Mouse (Mus musculus) telencephalon, adult 2 months (tissue): Measurements from ENCODE around the gene Rcor1.

Experiments
- DNase-seq: peaks from one replicate; pipeline ENCODE4 v3.0.0-alpha.2; 2011; ENCODE audit warnings: low read depth, low spot score

The Rcor1 gene

DNA sequence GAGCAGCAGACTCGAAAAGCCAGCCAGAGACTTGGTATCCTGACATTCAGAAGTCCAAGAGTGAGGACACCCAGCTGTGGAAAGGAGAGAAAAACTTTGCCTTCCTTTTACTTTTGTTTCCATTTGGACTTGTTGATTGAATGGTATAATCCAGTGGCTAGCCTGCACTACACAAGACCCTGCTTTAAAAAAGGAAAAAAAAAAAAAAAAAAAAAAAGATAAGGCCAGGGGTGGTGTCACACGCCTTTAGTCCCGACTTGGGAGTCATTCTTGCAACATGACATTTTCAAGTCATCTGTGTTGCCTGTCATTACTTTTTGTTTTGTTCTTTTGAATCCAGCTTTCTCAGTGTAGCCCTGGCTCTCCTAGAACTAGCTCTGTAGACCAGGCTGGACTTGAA is 17.6 kb upstream of the Rcor1 start:
- DNase-seq, result no peak

DNA sequence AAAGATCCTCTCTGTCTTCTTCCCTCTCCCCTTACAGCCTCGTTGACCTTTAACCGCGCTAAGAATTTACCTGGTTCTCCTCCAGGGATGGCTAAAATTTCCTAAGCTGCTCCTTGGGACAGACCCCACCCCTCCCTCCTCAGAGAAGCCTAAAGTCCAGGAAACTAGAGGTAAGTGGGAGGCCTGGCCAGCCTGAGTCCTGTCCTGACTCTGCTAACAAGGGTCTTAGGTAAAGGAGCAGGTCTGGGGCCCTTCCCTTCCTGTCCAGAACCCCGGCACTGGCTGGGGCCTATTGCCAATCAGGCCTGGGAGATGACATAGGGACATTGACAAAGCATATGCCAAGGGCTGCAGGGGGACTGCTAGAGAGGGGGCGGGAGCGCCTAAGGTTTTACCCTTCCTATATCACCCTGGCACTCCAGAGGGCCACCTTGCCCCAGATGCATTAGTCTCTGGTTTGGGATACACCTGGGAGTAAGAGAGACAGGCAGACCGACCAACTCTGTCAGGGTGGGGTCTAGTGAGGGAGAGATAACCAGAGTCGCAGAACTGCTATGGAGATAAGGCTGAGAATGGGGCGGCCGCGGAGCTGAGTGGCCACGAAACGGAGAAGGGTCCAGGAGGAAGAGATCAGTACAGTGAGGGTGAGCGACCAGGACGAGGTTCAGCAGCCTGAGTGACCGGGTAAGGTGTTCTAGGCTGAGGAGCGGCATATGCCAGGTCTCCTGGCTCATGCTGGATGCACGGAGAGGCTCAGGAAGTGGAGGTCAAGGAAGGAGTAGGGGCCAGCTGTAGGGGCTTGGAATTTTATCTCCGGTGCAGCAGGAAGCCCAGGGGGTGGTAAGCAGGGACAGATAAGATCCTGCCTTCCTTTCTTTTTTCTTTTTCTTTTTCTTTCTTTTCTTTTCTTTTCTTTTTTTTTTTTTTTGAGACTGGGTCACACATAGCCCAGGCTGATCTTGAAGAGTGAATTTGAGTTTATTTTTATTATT is 10.7 kb upstream of the Rcor1 start:
- DNase-seq, result no peak

DNA sequence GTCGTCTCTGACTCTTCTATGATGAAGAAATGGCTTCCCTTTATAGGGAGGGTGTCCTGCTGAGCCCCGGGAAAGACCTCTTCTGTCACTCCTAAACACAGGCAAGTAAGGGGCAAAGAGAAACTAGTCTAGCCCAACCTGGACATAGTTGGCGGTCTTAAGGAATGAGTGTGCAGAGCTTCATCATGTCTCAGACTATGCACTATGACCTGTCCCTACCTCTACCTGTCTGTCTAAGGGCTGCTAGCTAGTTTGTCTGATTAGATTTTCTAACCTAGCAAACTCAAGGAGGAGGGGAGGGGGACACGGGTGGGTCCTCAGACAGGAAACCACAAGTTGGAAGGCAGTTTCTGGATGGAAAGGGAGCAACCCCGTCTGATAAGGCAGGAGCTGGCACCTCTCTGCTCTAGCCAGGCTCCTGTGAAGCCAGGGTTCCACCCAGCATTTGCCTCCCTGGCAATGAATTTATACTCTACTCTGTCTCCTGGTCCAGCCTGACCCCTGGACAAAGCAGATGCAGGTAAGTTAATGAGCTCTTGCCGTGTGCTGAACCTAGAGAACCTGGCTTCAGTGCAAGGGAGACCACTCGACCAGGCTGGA is 9.8 kb upstream of the Rcor1 start:
- no peak for DNase-seq

DNA sequence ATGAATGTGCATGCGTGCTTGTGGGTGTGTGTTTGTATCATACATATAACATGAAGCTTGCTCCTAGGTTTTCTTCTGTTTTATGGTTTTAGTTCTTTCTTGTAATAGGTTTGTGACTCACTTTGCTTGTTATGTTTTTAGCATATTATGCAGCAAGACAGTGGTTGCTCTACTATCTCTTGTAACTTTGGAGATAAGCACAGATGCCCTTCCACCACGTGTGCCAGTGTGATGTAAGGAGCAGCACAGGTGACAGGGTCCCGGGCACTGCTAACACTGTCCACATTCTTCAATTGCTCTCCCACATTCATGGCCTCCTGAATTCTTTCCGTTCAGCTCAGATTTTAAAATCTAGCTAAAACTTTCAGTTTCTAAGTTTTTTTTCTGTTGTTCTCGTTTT is 6.3 kb upstream of the Rcor1 start:
- DNase-seq, result no peak

DNA sequence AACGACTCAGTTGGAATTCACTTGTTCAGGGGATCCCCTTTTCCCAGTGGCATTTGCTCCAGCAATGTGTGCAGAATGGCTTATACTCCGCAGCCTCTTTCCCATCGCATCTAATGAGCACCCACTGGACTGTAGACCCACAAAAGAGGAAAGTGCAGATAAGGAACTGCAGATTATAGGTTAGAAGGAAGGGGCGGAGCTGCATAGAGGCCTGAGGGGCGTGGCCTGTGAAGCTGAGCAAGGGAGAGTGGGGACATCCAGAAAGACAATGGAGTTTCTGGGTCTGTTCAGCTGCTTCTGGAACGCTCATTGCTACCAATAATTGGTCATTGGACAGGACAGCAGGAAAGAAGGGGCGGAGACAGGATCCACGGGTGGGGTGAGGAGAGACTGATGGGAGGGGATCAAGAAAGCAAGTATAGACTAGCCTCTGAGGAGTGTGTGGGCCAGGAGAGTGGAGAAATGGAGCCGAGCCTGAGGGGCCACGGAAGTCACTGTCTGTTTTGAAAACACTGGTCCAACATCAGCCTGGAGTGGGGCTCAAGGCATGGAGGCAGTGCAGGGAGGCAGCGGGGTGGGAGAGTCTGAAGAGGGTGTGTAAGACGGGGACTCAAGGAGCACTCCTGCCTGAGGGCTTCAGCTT is 3.8 kb upstream of the Rcor1 start:
- DNase-seq, result no peak

DNA sequence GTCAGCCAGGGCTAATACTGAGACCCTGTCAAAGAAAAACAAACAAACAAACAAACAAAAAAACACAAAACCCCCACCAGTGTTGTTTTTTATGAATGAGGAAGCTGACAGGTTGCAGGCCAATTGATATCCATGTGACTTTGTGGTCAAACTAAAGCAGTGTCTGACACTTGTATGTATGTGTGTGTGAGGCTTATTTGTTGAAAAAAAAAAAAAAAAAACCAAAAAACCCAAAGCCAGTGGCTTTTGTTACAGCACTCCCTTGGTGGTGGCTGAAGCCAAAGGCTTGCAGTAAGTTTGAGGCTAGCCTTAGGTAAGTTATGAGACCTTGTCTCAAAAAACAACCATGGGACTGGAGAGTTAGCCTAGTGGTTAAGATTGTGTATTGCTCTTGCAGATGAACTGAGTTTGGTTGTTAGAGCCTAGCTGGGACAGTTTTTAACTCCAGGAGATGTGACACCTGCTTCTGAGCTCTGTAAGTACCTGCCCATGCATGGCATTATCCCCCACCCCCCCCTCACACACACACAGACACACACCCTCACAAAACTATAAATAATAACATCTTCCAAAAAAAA is 2.9 kb upstream of the Rcor1 start:
- DNase-seq, result no peak

DNA sequence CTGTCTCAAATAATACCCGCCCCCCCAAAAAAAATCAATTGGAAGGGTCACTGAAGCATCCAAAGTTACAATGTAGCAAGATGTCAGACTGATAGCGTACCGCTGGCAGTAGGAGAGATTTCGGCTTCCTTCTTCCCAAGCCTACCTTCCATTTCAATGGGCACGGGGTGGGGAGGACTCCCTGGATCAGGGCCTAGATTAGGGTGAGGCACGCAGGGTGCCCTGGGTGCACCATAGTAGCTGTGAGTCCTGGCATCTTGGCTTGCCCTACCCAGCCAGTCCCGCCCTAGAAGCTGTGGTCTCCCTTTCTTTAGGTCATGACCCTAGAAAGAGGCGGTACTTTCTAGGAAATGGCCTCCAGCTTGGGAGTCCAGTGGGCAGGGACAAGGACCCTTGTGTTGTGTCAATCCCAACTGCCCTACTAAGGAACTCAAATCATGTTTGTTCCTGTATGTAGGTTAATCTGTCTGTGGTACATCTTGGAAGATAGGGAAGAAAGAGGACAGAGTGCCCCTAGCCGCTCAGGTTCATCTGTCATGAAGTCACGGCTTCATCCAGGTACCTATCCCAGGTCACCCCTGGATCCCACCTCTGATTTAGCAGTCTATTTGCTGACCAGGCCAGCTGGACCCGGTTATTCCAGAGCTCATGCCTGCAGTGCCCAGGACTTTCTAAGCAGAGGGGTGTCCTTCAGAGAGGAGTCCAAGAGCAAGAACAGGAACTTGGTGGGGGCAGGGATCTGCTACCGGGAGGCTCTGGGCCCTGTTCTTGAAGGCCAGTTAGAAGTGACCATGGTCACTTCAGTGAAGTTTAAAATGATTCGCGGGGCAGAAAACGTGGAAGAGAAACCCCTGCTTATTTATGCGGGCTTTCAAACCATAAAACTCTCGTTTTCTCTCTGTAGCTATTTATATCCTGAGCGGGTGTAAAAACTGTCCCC is 1.6 kb upstream of the Rcor1 start:
- DNase-seq, result no peak

DNA sequence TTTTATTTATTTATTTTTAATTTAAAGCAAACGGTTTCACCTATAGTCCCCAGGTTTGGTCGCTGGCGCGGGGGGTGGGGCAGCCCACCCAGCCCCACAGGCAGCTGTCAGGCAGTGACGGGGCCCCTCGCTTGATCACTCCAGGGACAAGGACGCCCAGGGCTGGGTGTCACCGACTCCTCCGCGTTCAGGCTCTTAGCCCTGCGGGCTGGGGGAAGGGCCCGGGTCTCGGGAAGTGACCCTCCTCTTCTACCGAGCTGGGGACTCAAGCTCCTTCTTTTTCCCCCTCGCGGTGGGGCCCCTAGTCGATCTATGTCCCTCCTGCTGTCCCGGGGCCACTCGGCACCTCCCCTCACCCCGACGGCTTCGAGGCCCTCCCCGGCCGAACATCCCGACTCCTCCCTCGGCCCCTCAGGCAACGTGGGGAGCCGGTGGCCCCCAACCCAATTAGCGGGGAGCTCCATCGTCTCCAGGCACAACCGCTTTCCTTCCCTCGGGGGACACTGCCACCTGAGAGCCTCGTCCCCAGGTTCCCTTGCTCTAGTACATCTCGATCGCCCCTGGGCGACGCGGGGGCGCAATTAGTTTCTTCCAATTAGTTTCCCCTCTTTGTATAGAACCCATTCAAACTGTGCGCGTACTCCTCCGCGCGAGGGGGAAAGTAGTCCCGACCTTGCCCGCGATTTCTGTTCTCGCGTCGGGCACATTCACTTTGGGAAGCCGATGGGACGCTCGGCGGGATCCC is 748 bp upstream of the Rcor1 start:
- DNase-seq, result no peak

DNA sequence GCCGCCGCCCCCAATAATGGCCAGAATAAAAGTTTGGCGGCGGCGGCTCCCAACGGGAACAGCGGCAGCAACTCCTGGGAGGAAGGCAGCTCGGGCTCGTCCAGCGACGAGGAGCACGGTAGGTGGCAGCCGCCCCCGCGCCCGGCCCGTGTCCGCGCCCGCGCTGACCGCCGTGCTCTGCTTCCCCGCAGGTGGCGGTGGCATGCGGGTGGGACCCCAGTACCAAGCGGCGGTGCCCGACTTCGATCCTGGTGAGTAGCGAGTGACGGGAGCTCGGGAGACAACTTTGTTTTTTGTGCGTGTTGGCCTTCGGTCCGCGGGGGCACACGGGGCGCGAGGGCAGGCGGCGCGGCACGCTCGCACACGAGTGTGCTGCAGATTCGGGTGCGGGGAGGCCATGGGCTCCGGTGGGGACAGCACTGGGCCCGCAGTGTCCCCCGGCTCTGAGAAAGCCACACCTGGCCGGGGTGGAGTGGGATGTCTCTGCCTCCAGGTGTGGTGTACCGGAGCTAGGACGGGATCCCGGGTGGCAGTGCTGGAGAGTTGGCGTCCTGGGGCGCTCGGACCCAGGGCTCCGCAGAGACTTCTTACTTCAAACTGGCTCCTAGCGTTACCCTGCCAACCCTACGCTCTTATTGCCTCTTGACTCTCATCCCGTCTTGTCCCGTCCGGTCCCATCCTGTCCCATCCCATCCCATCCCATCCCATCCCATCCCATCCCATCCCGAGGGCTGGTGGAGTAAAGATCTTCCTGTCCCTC is 800 bp downstream of the Rcor1 start:
- DNase-seq, result no peak

DNA sequence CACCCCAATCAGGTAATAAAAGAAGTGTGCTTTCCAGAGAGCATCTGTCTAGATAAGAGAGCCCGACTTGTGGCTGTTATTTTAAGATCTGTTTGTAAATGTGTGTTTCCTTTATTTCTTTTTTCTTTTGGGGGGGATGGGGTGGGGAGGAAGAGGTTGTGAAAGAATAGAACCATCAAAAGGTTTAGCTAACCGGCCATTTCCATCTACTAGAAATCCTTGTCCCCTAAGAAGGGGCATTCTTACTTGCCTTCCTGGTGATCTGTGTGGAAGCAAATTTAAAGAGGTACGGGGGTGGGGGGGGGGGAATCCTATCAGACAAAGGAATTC is 1.3 kb downstream of the Rcor1 start:
- no peak for DNase-seq

DNA sequence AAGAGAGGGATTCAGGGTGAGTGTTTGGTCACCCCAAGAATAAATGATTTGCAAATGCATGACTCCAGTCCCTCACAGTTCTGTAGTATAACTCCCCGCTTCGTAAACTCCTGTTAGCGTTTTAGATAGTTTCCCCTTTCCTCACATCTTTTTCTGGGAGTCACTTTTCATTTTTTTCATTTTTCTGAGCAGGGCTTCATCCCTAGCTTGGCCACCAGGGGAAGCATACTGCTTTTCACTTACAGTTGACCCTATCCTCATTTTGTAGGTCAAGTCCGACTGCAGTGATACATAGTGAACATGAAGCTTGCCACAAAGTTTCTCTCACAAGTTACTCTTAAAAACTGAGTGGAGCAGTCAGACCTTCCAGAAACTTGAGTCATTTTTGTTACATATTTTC is 2.0 kb downstream of the Rcor1 start:
- no peak for DNase-seq

DNA sequence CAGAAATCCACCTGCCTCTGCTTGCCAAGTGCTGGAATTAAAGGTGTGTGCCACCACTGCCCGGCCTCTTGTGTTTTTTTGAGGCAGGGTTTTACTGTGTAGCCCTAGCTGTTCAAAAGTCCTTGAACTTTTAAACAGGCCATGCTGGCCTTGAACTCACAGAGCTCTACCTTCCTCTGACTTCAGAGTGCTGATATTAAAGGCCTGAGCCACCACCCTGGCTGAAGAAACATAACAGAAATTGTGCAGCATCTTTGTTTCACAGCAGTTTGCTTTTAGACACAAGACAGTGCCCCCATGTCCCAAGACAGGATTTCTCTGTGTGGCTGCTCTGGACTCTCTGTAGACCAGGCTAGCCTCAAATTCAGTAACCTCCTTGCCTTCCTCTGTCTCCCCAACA is 3.2 kb downstream of the Rcor1 start:
- DNase-seq, result no peak

DNA sequence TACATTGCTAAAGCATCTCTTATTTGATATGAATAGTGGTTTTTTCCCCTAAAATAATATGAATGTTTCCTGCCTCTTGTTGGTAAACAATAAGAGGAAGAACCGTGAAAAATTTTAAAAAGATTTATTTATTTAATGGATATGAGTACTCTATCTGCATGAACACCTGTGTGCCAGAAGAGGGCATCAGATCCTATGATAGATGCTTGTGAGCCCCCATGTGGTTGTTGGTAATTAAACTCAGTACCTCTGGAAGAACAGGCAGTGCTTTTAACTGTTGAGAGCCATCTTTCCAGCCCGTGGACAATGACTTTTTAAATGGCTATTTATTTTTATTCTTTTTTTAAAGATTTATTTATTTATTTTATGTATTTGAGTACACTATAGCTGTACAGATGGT is 5.7 kb downstream of the Rcor1 start:
- DNase-seq, result no peak

DNA sequence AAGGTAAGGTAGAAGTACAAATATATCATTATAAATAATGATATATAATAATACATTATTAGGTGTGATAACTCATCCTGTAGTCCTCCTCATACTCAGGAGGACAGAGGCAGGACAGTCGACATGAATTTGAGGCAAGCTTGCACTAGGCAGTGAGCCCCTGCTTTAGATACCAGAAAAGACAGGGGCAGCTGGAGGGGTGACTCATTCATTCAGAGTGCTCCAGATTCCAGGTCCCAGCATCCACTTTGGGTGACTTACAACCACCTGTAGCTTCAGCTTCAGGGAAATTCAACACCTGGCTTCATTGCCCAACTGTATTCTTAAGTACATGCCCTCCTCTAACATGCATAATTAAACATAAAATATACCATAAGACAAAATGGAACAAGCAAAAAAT is 7.7 kb downstream of the Rcor1 start:
- no peak for DNase-seq

DNA sequence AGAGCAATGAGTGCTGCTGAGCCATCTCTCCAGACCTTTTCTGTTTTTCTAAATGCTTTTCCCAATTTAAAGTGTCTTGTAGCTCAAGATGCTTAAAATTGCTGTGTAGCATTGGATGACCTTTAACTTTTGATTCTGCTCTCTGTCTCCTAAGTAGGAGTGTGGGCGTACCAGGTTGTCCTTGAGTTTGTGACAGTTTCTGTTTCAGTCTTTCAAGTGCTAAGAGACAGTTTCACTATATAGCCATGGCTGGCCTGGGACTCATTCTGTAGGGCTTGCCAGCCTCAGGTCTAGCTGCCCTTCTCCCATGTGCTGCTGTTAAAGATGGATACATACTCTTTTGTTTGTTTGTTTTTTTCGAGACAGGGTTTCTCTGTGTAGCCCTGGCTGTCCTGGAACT is 9.1 kb downstream of the Rcor1 start:
- DNase-seq, result no peak

DNA sequence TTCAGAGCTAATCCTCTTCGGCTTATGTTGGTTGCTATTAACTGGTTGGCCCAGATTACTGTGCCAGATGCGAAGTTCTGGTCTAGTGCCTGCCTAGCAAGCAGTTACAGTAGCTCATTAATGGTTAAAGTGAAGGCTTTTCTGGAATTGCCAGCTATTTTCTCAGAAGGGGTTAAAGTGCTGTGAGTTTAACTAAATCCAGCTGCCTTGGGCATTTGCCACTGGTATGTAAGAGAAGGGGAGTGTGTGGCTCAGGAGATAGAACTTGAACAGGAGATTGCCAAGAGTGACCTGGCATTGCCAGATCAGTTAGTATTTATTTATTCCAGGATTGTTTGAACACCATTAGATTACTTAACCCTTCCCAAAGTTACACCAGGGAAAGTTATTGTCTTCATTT is 11.1 kb downstream of the Rcor1 start:
- no peak for DNase-seq

DNA sequence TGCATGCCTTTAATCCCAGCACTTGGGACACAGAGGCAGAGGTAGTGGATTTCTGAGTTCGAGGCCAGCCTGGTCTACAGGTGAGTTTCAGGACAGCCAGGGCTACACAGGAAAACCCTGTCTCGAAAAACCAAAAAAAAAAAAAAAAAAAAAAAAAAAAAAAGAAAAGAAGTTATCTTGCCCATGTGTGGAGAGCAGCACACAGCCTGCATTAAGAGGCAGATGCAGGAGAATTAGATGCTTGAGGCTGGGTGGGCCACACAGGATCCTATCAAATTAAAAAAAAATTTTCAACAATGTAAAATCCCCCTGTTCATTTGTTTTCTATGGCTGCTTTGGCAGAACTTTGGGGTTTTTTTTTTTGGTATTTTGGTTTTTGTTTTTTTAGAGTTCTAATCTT is 24.2 kb downstream of the Rcor1 start:
- no peak for DNase-seq

DNA sequence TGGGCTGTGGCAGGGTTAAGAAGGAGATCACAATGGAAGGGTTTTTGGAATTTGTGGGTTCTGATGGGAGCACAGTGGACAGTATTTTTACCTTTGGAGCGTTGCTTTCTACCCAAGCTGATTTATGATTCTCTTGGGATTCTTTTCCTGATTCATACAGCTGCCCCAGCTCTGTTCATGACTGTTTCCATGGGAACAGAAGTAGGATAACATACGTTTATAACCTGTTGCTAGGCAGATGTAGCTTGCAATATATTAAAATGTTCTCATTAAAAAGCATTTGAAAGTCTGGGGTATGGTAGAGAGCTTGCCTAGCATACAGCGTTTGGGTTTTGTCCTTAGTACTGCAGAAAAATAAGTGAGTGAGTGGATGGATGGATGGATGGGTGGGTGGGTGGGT is 25.1 kb downstream of the Rcor1 start:
- DNase-seq, result no peak

DNA sequence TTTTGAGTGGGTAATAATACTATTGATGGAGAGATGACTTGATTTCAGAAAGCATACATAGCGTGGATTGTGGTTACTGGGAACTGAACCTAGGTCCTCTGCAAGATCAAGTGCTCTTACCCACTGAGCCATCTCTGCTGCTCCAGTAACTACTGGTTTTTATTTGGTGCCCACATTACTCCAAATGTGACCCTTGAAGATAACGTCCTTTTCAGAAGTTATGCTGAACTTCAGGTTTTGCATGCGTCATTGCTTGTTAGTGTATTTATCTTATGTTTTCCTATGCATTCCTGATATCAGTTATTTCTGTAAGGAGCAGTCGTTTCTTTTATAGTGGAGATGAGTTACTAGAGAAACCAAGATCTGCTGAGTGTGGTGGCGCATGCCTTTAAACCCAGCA is 26.2 kb downstream of the Rcor1 start:
- no peak for DNase-seq

DNA sequence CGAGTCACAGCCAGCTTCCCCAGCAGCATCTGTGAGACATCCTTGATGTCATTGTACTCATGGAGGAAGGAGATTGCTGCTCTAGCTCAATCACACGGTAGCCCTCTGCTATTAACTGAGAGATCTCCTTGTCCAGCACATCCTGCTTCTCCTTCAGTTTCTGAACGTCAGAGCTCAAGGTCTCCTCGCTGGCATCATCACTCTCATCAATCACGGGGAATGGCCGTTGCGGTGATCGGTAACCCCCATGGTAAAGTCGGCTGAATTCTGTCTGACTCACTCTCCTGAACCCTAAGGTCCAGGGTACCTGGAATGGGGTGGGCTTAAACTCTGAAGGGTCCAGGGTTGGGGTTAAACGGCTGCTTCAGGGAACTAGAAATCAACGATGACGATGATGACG is 28.7 kb downstream of the Rcor1 start:
- DNase-seq, result no peak
